Mouse (Mus musculus) thymus, adult 2 months (tissue): ENCODE measurements around the gene Vsir. TPM values are rescaled to one million over a fixed set of nuclear protein-coding genes. Genes with fewer than 3 reads are reported as not detected.

Experiments
- DNase-seq: peaks from one replicate; pipeline ENCODE4 v3.0.0; 2021
- H3K27ac ChIP-seq: fragments of 200-500 bp; 2 replicates; pipeline ENCODE4 v1.5.1; 2012; ENCODE audit warnings: low read length, control low read depth; ENCODE audit not compliant: control insufficient read depth, insufficient read depth
- H3K27me3 ChIP-seq: fragments of 200-500 bp; 2 replicates; pipeline ENCODE4 v1.6.1; 2012; ENCODE audit warnings: mild to moderate bottlenecking, low read length, moderate library complexity, mixed read lengths; ENCODE audit not compliant: control insufficient read depth, insufficient read depth
- H3K36me3 ChIP-seq: fragments of 200-500 bp; 2 replicates; pipeline ENCODE4 v1.6.1; 2012; ENCODE audit warnings: mild to moderate bottlenecking, low read length, moderate library complexity; ENCODE audit not compliant: control insufficient read depth, insufficient read depth
- H3K4me1 ChIP-seq: fragments of 200-500 bp; replicated peaks from 2 replicates; pipeline ENCODE4 v1.6.1; 2012; ENCODE audit warnings: low read length; ENCODE audit not compliant: control insufficient read depth, insufficient read depth
- H3K4me3 ChIP-seq: fragments of 200-500 bp; 2 replicates; pipeline ENCODE4 v1.5.1; 2012; ENCODE audit warnings: mild to moderate bottlenecking, low read length, control low read depth, moderate library complexity; ENCODE audit not compliant: control insufficient read depth, insufficient read depth
- CTCF ChIP-seq: fragments of 200-500 bp; IDR thresholded peaks from 2 replicates; pipeline ENCODE4 v1.5.1; 2012; ENCODE audit warnings: mild to moderate bottlenecking, control low read depth, low read length, moderate library complexity, borderline replicate concordance; ENCODE audit not compliant: control insufficient read depth, poor library complexity, insufficient read depth; ENCODE audit errors: extremely low read depth
- POLR2A ChIP-seq: fragments of 200-500 bp; IDR thresholded peaks from 2 replicates; pipeline ENCODE4 v1.6.1; 2012; ENCODE audit warnings: mild to moderate bottlenecking, low read length, control low read depth, moderate library complexity; ENCODE audit not compliant: control insufficient read depth, poor library complexity, insufficient read depth; ENCODE audit errors: extremely low read depth
- WGBS: fragments of 180-500 bp; shearing (Covaris S2); methylation state at CpG from one replicate; pipeline ENCODE4 v1.1.7; 2018; 5-methylcytosine and 5-hydroxymethylcytosine counted together
- polyA plus RNA-seq: library from polyadenylated mRNA; depleted of rRNA; stranded (reverse); fragments of >200 nt; gene quantifications from 2 replicates; pipeline ENCODE4 v1.2.3, GENCODE M21; 2012

The Vsir gene
- polyA plus RNA-seq, 1 experiment, result 166 TPM

DNA sequence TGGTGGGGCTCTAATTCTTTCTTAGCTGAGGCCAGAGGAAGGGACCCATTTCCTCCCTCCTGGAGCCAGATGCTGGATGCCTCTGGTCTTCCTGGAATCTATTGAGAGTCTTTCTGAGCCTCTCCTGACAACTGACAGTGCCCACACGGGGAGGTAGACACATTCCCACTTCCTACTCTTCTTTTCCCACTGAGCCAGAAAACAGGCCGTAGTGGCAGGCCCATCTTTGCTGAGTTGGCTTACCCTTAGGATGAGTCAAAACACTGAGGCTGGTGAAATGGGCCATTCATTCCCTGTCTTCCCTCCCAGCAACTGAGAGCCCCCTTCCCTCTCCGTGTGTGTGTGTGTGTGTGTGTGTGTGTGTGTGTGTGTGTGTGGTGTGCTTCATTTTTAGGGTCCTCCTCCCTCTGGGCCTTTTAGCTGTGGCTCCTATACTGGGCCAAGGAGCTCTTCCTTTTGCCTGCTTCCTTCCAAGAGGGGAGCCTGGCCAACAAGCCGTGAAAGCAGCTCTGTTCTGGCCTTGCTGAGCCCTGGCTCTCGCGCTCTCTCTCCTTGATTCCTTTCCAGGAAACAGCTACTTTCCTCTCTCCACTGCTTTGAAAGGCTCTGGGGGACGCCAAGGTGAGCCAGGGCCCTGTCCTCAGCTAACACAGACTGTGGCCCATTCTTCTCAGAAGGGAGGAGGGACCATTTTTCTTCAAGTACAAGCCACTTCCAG, 59.0 kb downstream of the Vsir start:
- Histone ChIP-seq H3K4me1 (no peaks in the 10 kb centered on the region), H3K4me3 (no peak overlapping the region), H3K27me3 (no peaks in the 10 kb centered on the region), H3K27ac (no peak overlapping the region), H3K36me3 (no peaks in the 10 kb centered on the region)
- 89% methylated on average over 7 of the region's 7 CpGs for WGBS
- no peak for DNase-seq
- TF ChIP-seq CTCF (no peak), POLR2A (no peak)

DNA sequence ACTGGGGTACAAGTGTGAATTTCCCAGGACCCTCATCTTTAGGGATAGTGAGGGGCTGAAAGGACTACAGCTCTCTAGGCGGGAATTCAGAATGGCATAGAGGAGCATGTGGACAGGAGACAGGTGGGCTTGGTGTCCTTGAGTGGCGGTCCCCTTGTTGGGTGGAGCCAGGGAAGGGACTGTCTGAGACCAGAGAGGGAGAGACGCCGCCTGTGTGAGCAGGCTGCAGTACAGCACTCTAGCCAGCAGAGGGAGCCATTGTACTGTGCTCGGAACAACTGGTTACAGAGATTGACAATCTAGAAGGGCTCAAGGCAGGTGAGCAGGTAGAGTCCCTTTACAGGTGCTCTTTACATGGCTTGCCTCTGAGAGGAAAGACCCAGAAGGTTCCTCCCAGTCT, 61.2 kb downstream of the Vsir start:
- Histone ChIP-seq H3K27ac (no peak overlapping the region), H3K27me3 (no peaks in the 10 kb centered on the region), H3K4me3 (no peak overlapping the region), H3K36me3 (no peaks in the 10 kb centered on the region), H3K4me1 (0 out of 2 replicates have a peak, but pooled peaks cover 5% of the 10 kb centered on the region)
- TF ChIP-seq CTCF, result peak; percentile 85
- no peak for TF ChIP-seq POLR2A
- peak; percentile 78 for DNase-seq
- WGBS, result 14% methylated on average over 5 of the region's 5 CpGs

DNA sequence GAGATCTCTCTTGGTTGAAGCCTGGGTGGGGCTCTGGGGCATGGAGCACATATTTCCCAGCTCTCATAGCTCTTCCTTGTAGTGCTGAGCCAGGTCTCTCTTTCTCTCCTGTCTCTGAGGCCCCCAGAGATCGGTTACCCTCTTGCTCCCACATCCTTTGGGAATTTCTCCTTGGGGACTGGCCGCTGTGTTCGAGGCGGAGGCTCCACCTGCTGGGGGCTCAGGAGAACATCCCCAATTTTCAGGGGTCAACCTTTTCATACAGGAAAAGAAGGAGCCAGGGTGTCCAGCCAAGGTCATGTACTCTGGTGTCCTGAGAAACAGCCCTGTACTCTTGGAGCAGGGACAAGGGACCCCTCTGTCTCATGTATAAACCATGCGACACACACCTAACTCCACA, 65.1 kb downstream of the Vsir start:
- no peak for TF ChIP-seq POLR2A
- TF ChIP-seq CTCF, result peak; percentile 31; the same call in 1 of the 2 replicates
- H3K36me3 ChIP-seq, result no peaks in the 10 kb centered on the region
- H3K27me3 ChIP-seq, result no peaks in the 10 kb centered on the region
- 62% methylated on average over 5 of the region's 5 CpGs for WGBS
- no peak overlapping the region for H3K4me3 ChIP-seq
- no peak for DNase-seq
- H3K27ac ChIP-seq, result no peak overlapping the region
- H3K4me1 ChIP-seq, result 0 out of 2 replicates have a peak, but pooled peaks cover 5% of the 10 kb centered on the region

DNA sequence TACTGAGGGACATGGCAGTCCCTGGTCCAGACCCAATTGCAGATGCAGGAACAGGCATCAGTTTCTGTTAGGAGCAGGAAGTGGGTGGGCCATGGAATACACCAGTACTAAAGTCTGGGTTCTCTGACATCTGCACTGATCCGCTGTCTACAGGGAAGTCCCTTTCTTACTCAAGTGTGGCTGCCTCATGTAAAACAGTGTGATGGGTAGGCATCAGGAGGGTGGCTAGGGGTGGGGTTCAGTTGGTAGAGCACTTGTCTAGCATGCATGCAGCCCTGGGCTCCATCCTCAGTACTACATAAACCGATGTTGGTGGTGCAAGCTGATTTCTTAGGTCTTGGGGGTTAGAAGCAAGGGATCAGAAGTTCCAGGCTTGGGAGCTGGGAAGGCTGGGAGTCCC, 67.1 kb downstream of the Vsir start:
- TF ChIP-seq CTCF (no peak), POLR2A (no peak)
- H3K36me3 ChIP-seq, result no peaks in the 10 kb centered on the region
- no peak for DNase-seq
- H3K27ac ChIP-seq, result no peak overlapping the region
- 75% methylated on average over 2 of the region's 2 CpGs for WGBS
- no peaks in the 10 kb centered on the region for H3K27me3 ChIP-seq
- no peak overlapping the region for H3K4me3 ChIP-seq
- H3K4me1 ChIP-seq, result 0 out of 2 replicates have a peak, but pooled peaks cover 5% of the 10 kb centered on the region

DNA sequence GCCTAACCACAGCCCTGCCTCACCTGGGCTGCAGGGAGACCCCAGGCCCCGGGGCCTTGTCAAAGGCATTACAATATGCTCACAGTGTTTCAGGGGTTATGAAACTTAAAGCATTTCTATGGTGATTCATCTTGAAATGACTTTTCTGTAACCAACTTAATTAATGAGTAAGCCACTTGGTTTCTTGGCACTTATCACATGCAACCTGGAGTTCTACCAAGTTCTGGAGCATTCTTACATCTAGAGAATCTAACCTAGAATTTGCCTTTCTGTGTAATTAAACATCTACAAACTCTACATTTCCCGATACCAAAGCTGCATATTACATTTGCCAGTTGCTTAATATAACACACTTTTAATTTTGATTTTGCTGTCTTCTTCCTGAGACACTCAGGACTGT, 70.4 kb downstream of the Vsir start:
- no peak for DNase-seq
- H3K27me3 ChIP-seq, result no peaks in the 10 kb centered on the region
- H3K4me1 ChIP-seq, result no peaks in the 10 kb centered on the region
- H3K27ac ChIP-seq, result no peak overlapping the region
- H3K4me3 ChIP-seq, result no peak overlapping the region
- TF ChIP-seq POLR2A (no peak), CTCF (no peak)
- H3K36me3 ChIP-seq, result no peaks in the 10 kb centered on the region
- WGBS, result 59% methylated on average over 2 of the region's 2 CpGs

DNA sequence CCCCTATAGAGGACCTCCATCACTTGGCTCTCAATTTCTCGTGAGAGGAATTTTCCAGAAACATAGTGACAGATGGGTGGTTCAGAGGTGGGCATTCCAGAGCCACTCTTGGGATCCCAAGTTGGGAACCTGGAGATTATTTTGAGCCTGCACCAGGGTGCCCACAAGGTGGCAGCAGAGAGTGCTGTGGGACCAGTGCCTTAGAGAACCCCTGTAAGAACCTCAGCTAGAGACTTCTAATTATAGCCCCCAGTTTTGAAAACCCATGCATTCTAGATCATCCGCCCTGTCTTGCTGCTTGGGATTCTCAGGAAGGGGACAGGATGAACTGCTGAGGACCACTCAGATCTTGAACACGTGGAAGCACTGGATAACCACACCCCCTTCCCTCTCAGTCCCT, 71.5 kb downstream of the Vsir start:
- WGBS, result 19% methylated on average over 3 of the region's 3 CpGs
- DNase-seq, result peak; percentile 67
- no peaks in the 10 kb centered on the region; the same call in 1 of the 2 replicates for H3K4me1 ChIP-seq
- H3K27me3 ChIP-seq, result no peaks in the 10 kb centered on the region
- no peak overlapping the region for H3K27ac ChIP-seq
- no peaks in the 10 kb centered on the region for H3K36me3 ChIP-seq
- no peak overlapping the region for H3K4me3 ChIP-seq
- TF ChIP-seq CTCF (peak; percentile 84; the same call in 1 of the 2 replicates), POLR2A (no peak)
